Mouse (Mus musculus): ENCODE measurements around the gene Vmn1r37. TPM values are rescaled to one million over a fixed set of nuclear protein-coding genes. Genes with fewer than 3 reads are reported as not detected.
"Not testable (repeated sequence)": the region's sequence is repeated elsewhere in the genome, so short reads cannot be mapped to it uniquely, and the experiment has no call there.

The Vmn1r37 gene
- polyA plus RNA-seq (2015; fragmentation: Nextera tagmentation; extraction: Ambion mirVana) = not detected in 2 replicates

DNA sequence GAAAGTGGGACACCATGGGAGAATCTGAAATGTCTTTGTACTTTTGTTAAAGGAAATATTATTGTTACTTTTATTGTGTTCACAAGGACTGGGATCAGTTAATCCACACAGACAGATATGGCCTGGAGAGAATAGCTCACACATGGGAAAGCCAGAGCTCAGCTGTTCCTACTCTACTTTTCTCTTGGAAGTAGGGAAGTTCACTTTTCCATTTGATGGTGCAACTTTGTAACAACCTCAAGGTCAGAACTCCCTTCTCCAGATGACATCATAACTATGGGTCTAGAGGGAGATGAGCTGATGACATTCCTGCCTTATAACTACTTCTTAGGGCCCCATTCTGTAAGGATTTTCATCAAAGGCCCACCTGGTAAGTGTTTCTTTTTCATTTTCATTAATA is at the start of gene Vmn1r37:
Gene Vmn1r37 (plus strand): TSS at position 301 of the 400 bp plus-strand sequence.
- H3K27me3 ChIP-seq (replicated peaks); H3K4me3 ChIP-seq (replicated peaks); H3K9me3 ChIP-seq; H3K9ac ChIP-seq; ATAC-seq (ENCODE audit: insufficient read depth, low FRiP score, low read depth); H3K4me2 ChIP-seq; H3K27ac ChIP-seq; H3K36me3 ChIP-seq; H3K4me1 ChIP-seq: not testable (repeated sequence)

DNA sequence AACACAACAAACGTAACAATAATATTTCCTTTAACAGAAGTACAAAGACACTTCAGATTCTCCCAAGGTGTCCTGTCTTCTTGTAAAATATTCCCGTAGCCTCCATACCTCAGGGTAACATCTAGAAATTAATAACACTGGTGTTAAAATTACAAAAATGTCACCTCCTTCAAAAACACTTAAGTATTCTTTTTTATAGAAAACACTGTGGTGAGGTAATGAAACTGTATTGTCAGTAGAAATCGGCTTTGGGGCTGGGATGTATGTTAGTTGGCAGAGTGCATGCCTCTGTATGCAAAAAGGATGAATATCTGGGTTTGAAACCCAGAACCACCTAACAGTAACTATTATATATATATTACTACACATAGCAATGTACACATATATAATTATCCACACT is 43.4 kb upstream of the Vmn1r37 start, which contains the start of gene Vmn1r35:
Gene Vmn1r35 (minus strand): TSS at position 101 of the 400 bp plus-strand sequence.
- Histone ChIP-seq H3K4me1 (no peaks in the 10 kb centered on the region), H3K27ac (no peak within 1 kb of the TSS), H3K27me3 (replicated peaks) (no peaks in the 10 kb centered on the region), H3K9me3 (no peaks in the 10 kb centered on the region), H3K36me3 (no peaks in the 10 kb centered on the region), H3K9ac (no peak within 1 kb of the TSS), H3K4me2 (no peak within 1 kb of the TSS), H3K4me3 (replicated peaks) (no peak within 1 kb of the TSS)
- 79% methylated on average over 3 of the region's 3 CpGs for WGBS
- no peak for ATAC-seq (ENCODE audit: insufficient read depth, low FRiP score, low read depth)

DNA sequence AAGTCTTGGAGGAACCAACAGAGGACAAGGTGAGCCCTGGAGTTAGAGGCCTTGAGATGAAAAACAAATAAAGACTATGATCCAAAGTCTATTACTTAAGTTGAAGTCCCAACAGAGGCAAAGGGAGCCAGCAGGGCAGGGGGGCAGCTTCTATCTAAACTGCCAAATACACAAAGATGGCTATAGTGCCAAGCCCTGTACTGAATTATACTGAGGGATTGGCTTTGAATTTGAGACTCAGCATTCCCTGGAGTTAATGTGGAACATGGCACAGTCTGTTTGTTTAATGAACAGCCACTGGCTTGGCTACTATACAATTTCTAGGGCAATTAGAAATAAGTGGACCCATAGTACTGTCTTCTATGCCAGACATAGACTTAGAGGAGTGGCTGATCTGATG is 20.3 kb upstream of the Vmn1r37 start:
- Histone ChIP-seq H3K27me3 (replicated peaks) (no peaks in the 10 kb centered on the region), H3K9me3 (no peaks in the 10 kb centered on the region; the same call in 1 of the 2 replicates), H3K4me3 (replicated peaks) (no peak overlapping the region), H3K4me1 (no peaks in the 10 kb centered on the region), H3K27ac (no peak overlapping the region), H3K36me3 (no peaks in the 10 kb centered on the region), H3K4me2 (no peak overlapping the region), H3K9ac (no peak overlapping the region)
- no peak for ATAC-seq (ENCODE audit: insufficient read depth, low FRiP score, low read depth)

GRCm38 (mm10) chr6:66713854-66714253 is 15.3 kb upstream of the Vmn1r37 start:
- H3K36me3 ChIP-seq = no peaks in the 10 kb centered on the region
- ATAC-seq (ENCODE audit: insufficient read depth, low FRiP score, low read depth) = no peak
- 63% methylated on average over 3 of the region's 3 CpGs for WGBS

GRCm38 (mm10) chr6:66719068-66719467 is 10.1 kb upstream of the Vmn1r37 start, which contains the start of gene Vmn1r36:
Vmn1r36 (minus strand) TSS chr6:66719168.
- 61% methylated on average over 2 of the region's 2 CpGs for WGBS
- H3K27me3 ChIP-seq (replicated peaks); H3K4me1 ChIP-seq; H3K36me3 ChIP-seq; H3K4me3 ChIP-seq (replicated peaks); H3K4me2 ChIP-seq; H3K27ac ChIP-seq; H3K9ac ChIP-seq; ATAC-seq (ENCODE audit: insufficient read depth, low FRiP score, low read depth); H3K9me3 ChIP-seq: not testable (repeated sequence)

More at GRCm38 (mm10) chr6:66713854-66714253, 15.3 kb upstream of the Vmn1r37 start:
- no peak overlapping the region for H3K9ac ChIP-seq
- no peak overlapping the region for H3K27ac ChIP-seq
- no peak overlapping the region for H3K4me2 ChIP-seq
- H3K9me3 ChIP-seq = no peaks in the 10 kb centered on the region; the same call in 1 of the 2 replicates
- H3K27me3 ChIP-seq (replicated peaks) = no peaks in the 10 kb centered on the region
- H3K4me3 ChIP-seq (replicated peaks) = no peak overlapping the region
- H3K4me1 ChIP-seq = no peaks in the 10 kb centered on the region

- H3K27me3 ChIP-seq (replicated peaks); H3K4me2 ChIP-seq; H3K9ac ChIP-seq; H3K9me3 ChIP-seq; H3K27ac ChIP-seq; H3K4me3 ChIP-seq (replicated peaks); H3K36me3 ChIP-seq; ATAC-seq (ENCODE audit: insufficient read depth, low FRiP score, low read depth); H3K4me1 ChIP-seq: not testable (repeated sequence)
Observed at GRCm38 (mm10) chr6:66782527-66782926, 53.3 kb downstream of the Vmn1r37 start, which contains the start of gene Vmn1r38. Vmn1r38 (minus strand) TSS chr6:66782627.

Other genes with a start within 250 kb of the Vmn1r37 start
- gene Mad2l1, start 194.0 kb upstream of the Vmn1r37 start, polyA plus RNA-seq (2015; fragmentation: Nextera tagmentation; extraction: Ambion mirVana) = 94.1 and 98.7 TPM in 2 replicates
- 0.09 and 0.10 TPM in 2 replicates for gene Vmn1r32, start 169.3 kb upstream of the Vmn1r37 start, polyA plus RNA-seq (2015; fragmentation: Nextera tagmentation; extraction: Ambion mirVana)
- not detected in 2 replicates for gene Vmn1r33, start 111.1 kb upstream of the Vmn1r37 start, polyA plus RNA-seq (2015; fragmentation: Nextera tagmentation; extraction: Ambion mirVana)
- gene Vmn1r34, start 85.5 kb upstream of the Vmn1r37 start, polyA plus RNA-seq (2015; fragmentation: Nextera tagmentation; extraction: Ambion mirVana) = not detected in 2 replicates
- not detected in 2 replicates for gene Vmn1r35, start 43.5 kb upstream of the Vmn1r37 start, polyA plus RNA-seq (2015; fragmentation: Nextera tagmentation; extraction: Ambion mirVana)
- not detected in 2 replicates for gene Vmn1r36, start 10.2 kb upstream of the Vmn1r37 start, polyA plus RNA-seq (2015; fragmentation: Nextera tagmentation; extraction: Ambion mirVana)
- not detected in 2 replicates for gene Vmn1r38, start 53.2 kb downstream of the Vmn1r37 start, polyA plus RNA-seq (2015; fragmentation: Nextera tagmentation; extraction: Ambion mirVana)
- gene Vmn1r39, start 81.2 kb downstream of the Vmn1r37 start, polyA plus RNA-seq (2015; fragmentation: Nextera tagmentation; extraction: Ambion mirVana) = not detected in 2 replicates
- gene Gng12, start 167.0 kb downstream of the Vmn1r37 start, polyA plus RNA-seq (2015; fragmentation: Nextera tagmentation; extraction: Ambion mirVana) = 103 and 105 TPM in 2 replicates

Data from stomach, embryonic 15.5 days (tissue).